Mouse (Mus musculus): ENCODE measurements around the gene Gls2.

- TF ChIP-seq CTCF (IDR thresholded peaks at IDR 0.05; ENCODE audit: borderline replicate concordance, insufficient read depth, low read length) (no peak), POLR2A (IDR thresholded peaks at IDR 0.05; ENCODE audit: low read depth, low read length) (no peak)
Measured at GRCm38 (mm10) chr10:128218387-128219117, 24.3 kb downstream of the Gls2 start.
